Mouse (Mus musculus): Measurements from ENCODE around the gene Olfr195.
"Not testable (repeated sequence)": the region's sequence is repeated elsewhere in the genome, so short reads cannot be mapped to it uniquely, and the experiment has no call there.

Olfr195 gene

DNA sequence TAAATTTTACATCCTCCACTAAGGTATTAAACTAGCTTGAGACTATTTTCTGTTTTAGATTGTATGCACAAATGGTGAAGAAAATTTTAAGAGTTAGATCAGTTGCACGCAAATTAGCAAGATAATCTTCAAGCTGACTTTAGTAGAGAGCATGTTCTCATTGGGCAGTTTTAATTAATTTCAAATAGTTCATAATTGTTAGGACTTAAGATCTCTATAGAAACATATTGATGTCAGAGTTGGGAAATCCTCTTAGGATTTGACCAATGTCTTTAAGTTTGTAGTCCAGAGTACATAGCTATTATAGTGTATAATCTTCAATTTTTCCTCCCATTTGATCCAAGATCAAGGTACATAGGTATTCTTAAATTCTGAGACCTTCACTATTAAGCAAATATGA is at the start of gene Olfr195:
Olfr195 (plus strand) TSS at position 301 of the 400 bp plus-strand sequence.
- no peak for DNase-seq (ENCODE audit: low read depth)

DNA sequence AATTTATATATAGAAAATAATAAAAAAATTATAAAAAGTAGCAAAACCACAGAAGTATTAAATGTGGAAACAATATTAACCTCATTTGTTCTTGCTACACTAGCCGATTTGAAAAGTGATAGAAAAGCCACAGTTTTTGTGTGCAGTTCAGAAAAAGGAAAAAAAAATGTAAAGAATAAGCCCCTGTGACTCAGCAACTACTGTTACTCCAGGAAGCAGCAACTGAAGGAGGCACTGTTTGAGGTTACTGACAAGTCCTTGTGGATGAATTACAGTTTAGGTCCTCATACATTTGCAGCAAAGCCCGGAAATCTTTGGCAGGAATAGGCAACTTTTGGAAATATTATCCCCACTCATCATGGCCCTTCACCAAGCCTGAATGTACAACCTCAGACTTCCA is 41.5 kb upstream of the Olfr195 start:
- DNase-seq (ENCODE audit: low read depth): no peak

DNA sequence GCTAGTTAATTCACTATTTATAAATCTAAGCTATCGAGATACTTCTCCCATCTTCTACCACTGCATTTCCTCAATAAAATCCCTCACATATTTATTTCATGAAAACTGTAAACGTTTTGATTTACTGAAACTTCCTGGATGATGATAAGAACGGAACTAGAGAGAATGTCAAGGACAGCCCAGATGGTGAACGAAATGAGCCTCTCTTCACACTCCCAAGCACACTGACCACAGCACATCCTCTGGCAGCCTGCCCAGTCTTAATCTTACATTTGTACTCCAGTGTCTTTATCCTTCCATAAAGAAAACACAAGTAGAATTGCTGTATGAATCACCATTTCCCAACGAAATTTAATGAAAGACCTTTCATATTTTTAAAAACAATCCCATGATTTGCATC is 38.3 kb upstream of the Olfr195 start:
- DNase-seq (ENCODE audit: low read depth): not testable (repeated sequence)

DNA sequence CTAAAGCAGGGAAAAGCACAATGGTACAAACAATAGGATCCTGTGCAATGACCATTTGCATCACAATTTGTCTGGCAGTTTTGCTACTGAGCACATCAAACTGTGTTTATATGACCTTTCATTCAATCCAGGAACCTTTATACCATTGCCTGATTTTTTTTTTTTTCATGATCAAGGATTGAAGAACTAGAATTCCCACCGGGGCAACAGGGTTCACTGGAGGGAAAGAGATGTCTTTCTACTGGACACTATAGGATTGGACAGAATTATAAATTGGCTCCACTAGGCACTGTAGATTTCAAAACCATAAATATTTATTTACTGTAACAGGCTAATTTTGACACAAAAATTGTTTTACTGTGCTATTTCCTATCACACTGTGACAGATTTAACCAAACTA is 35.1 kb upstream of the Olfr195 start, which contains the start of gene Olfr193:
Olfr193 (minus strand) TSS at position 101 of the 400 bp plus-strand sequence.
- no peak for DNase-seq (ENCODE audit: low read depth)

DNA sequence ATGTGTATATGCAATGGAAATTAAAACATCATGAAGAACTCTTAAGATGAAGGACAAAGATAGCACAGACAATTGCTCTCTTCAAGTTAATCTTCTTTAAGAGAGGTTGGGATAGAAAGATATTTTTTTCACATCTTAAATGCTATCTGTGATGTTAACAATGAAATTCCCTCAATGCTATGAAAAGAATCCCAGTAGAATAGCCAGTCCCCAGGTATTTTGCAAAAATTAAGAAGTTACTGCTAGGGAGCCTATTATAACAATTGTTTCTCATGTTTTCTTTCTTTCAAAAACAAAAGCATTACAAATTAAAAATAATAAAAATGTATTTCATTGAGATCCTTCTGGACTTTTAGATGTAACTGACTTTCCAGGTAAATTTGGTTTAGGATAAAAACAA is 25.9 kb upstream of the Olfr195 start, which contains the start of gene Olfr194:
Olfr194 (minus strand) TSS at position 101 of the 400 bp plus-strand sequence.
- DNase-seq (ENCODE audit: low read depth): no peak

DNA sequence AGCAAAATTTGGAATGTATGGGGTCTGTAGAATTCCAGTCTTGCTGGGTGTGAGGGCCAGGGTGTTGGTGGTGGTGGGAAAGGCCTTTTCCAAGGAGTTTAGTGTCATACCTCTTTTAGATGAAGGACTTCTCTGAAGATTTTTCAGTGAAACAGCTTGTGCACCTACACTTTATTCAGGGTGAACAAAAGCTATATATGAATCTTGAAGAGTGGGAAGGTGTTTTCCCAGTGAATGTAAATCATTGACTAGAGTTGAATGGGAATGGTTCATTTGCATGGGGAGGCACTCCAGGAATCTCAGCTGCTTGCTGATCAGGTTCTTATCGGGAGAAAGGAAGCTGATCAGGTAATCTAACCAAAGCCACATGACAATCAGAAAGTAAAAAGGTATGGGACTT is 16.1 kb upstream of the Olfr195 start:
- no peak for DNase-seq (ENCODE audit: low read depth)

DNA sequence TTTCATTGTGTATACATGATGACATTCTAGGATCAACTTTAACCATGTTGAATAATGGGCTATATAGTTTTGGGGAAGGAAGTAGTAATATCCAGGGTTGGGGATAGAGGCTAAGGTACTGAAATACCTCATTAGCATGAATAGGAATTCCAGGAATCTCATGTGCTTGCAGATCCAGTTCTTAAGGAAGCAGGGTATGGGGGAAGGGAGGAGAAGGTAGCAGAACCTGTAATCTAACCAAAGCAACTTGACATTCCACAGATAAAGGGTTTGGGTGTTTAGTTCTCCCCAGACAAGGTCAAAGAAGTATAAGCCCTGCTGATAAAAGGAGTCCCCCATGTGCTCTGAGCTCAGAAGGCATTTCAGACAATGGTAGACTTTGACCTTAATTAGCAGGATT is 5.7 kb upstream of the Olfr195 start:
- DNase-seq (ENCODE audit: low read depth): no peak

DNA sequence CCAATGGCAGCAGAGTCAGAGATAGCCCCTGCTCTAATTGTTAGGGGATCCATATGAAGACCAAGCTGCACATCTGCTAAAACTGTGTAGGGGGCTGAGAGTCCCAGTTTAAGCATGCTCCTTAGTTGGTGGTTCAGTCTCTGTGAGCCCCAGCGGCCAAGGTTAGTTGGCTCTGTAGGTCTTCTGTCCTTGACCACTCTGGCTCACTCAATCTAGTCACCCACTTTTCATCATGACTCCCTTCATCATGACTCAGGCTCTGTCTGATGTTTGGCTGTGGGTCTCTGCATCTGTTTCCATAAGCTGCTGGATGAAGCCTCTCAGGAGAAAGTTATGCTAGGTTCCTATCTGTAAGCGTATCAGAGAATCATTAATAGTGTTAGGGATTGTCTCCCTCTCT is 5.2 kb downstream of the Olfr195 start:
- no peak for DNase-seq (ENCODE audit: low read depth)

DNA sequence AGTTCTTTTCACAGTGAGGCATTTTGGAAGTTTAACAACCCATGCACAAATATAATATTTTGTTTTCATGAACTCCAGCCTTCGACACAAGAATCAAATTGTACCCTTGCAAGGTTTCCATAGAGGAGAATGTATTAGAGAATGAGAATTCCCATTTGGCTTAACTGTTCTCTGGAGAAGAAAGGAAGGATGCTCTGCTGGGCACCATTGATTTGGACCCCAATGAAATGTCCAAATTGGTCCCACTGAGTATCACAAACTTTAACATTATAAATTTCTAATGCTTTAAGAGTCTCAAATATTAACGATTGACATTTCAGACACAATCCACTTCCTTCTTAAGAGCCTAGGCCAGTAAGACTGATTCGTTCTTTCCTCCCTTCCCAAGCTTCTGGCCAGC is 23.5 kb downstream of the Olfr195 start, which contains the start of gene Olfr196:
Olfr196 (minus strand) TSS at position 101 of the 400 bp plus-strand sequence.
- DNase-seq (ENCODE audit: low read depth): no peak

All from naive thymus-derived CD4-positive, alpha-beta T cell, adult 2 months (primary cell).